Mouse (Mus musculus): Measurements from ENCODE around the gene Setdb1. TPM values are rescaled to one million over a fixed set of nuclear protein-coding genes. Genes with fewer than 3 reads are reported as not detected.

Setdb1 gene
- polyA plus RNA-seq, 1 experiment from 2014 or later, result 12.2 TPM

- peaks cover 72% of the 10 kb centered on the region for H3K4me1 ChIP-seq (ENCODE audit: control insufficient read depth, low read depth, low read length)
- peak overlapping the region; percentile 90 for H3K4me3 ChIP-seq (ENCODE audit: low read depth, low read length)
- H3K27ac ChIP-seq (ENCODE audit: low read length), result peak overlapping the region; percentile 91
- H3K36me3 ChIP-seq (ENCODE audit: control insufficient read depth, insufficient read depth), result no peaks in the 10 kb centered on the region
- WGBS (ENCODE audit: insufficient replicate concordance), result 45% methylated on average over 6 of the region's 6 CpGs
- H3K27me3 ChIP-seq (ENCODE audit: control insufficient read depth, insufficient read depth, low read depth, low read length), result no peaks in the 10 kb centered on the region
- ATAC-seq (ENCODE audit: low read depth), result no peak
- H3K4me2 ChIP-seq (ENCODE audit: low read depth, low read length), result peak overlapping the region; percentile 97
- H3K9me3 ChIP-seq (replicated peaks; ENCODE audit: control insufficient read depth, low read length), result no peaks in the 10 kb centered on the region
- H3K9ac ChIP-seq (ENCODE audit: low read depth, low read length), result peak overlapping the region; percentile 97
Measured at GRCm38 (mm10) chr3:95314075-95314474, 42.9 kb downstream of the Setdb1 start.

DNA sequence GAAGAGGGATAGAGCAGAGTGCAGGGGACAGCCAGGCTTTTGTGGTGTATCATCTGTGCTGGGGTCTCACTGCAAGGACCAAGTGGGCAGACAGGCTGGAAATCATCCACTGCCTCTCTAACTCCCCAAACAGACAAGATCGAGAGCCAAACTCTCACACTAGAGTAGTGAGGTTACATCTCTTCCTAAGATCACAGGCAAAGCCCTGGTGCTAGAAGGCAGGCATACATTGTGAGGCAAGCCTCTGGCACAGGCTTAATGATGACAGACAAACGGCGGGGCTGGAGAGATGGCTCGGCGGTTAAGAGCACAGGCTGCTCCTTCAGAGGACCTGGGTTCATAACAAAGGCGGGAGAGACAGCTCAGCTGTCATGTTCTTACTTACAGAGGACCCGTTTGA lies 43.5 kb downstream of the Setdb1 start:
- Histone ChIP-seq H3K9me3 (replicated peaks; ENCODE audit: control insufficient read depth, low read length) (no peaks in the 10 kb centered on the region), H3K9ac (ENCODE audit: low read depth, low read length) (peak overlapping the region; percentile 97), H3K4me1 (ENCODE audit: control insufficient read depth, low read depth, low read length) (peaks cover 66% of the 10 kb centered on the region), H3K4me3 (ENCODE audit: low read depth, low read length) (peak overlapping the region; percentile 90), H3K4me2 (ENCODE audit: low read depth, low read length) (peak overlapping the region; percentile 97), H3K27me3 (ENCODE audit: control insufficient read depth, insufficient read depth, low read depth, low read length) (no peaks in the 10 kb centered on the region), H3K36me3 (ENCODE audit: control insufficient read depth, insufficient read depth) (no peaks in the 10 kb centered on the region), H3K27ac (ENCODE audit: low read length) (peak overlapping the region; percentile 91)
- WGBS (ENCODE audit: insufficient replicate concordance), result 16% methylated on average over 7 of the region's 7 CpGs
- ATAC-seq (ENCODE audit: low read depth), result no peak

DNA sequence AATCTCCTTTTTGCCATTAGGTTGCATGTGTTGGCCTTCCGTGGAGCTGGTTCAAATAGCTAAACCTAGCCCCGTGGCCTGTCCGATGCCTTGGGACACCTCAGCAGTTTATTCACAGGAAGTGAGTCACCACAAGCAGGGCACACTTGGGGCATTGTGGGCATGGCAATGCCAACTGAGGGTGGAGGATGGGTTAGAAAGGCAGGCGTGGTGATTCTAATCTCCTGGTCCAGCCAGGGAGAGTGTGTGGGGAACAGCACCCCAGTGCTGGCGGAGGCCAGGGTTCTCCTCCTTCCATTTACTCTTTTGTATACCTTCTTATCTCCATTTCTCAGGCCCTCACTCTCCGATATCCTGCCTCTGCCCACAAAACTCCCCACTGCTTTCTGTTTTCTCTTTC lies 44.4 kb downstream of the Setdb1 start:
- H3K9me3 ChIP-seq (replicated peaks; ENCODE audit: control insufficient read depth, low read length), result no peaks in the 10 kb centered on the region
- H3K27ac ChIP-seq (ENCODE audit: low read length), result peak overlapping the region; percentile 91
- no peaks in the 10 kb centered on the region for H3K36me3 ChIP-seq (ENCODE audit: control insufficient read depth, insufficient read depth)
- H3K4me3 ChIP-seq (ENCODE audit: low read depth, low read length), result peak overlapping the region; percentile 90
- peaks cover 57% of the 10 kb centered on the region for H3K4me1 ChIP-seq (ENCODE audit: control insufficient read depth, low read depth, low read length)
- no peaks in the 10 kb centered on the region for H3K27me3 ChIP-seq (ENCODE audit: control insufficient read depth, insufficient read depth, low read depth, low read length)
- peak overlapping the region; percentile 97 for H3K4me2 ChIP-seq (ENCODE audit: low read depth, low read length)
- peak; percentile 33 for ATAC-seq (ENCODE audit: low read depth)
- peak overlapping the region; percentile 97 for H3K9ac ChIP-seq (ENCODE audit: low read depth, low read length)
- WGBS (ENCODE audit: insufficient replicate concordance), result 12% methylated on average over 6 of the region's 6 CpGs

GRCm38 (mm10) chr3:95310968-95311882 lies 45.8 kb downstream of the Setdb1 start:
- Histone ChIP-seq H3K9ac (ENCODE audit: low read depth, low read length) (no peak overlapping the region), H3K4me3 (ENCODE audit: low read depth, low read length) (no peak overlapping the region), H3K27me3 (ENCODE audit: control insufficient read depth, insufficient read depth, low read depth, low read length) (no peaks in the 10 kb centered on the region), H3K27ac (ENCODE audit: low read length) (peak overlapping the region; percentile 71), H3K9me3 (replicated peaks; ENCODE audit: control insufficient read depth, low read length) (no peaks in the 10 kb centered on the region), H3K36me3 (ENCODE audit: control insufficient read depth, insufficient read depth) (no peaks in the 10 kb centered on the region), H3K4me2 (ENCODE audit: low read depth, low read length) (peak overlapping the region; percentile 3; the same call in 1 of the 2 replicates), H3K4me1 (ENCODE audit: control insufficient read depth, low read depth, low read length) (peaks cover 46% of the 10 kb centered on the region)
- no peak for ATAC-seq (ENCODE audit: low read depth)
- 38% methylated on average over 9 of the region's 9 CpGs for WGBS (ENCODE audit: insufficient replicate concordance)

GRCm38 (mm10) chr3:95310496-95310895 lies 46.5 kb downstream of the Setdb1 start:
- no peaks in the 10 kb centered on the region for H3K9me3 ChIP-seq (replicated peaks; ENCODE audit: control insufficient read depth, low read length)
- H3K4me1 ChIP-seq (ENCODE audit: control insufficient read depth, low read depth, low read length), result peaks cover 41% of the 10 kb centered on the region
- WGBS (ENCODE audit: insufficient replicate concordance), result 30% methylated on average over 3 of the region's 3 CpGs
- no peak overlapping the region for H3K4me3 ChIP-seq (ENCODE audit: low read depth, low read length)
- ATAC-seq (ENCODE audit: low read depth), result no peak
- H3K27me3 ChIP-seq (ENCODE audit: control insufficient read depth, insufficient read depth, low read depth, low read length), result no peaks in the 10 kb centered on the region
- no peak overlapping the region for H3K4me2 ChIP-seq (ENCODE audit: low read depth, low read length)
- no peak overlapping the region for H3K9ac ChIP-seq (ENCODE audit: low read depth, low read length)
- H3K27ac ChIP-seq (ENCODE audit: low read length), result no peak overlapping the region
- H3K36me3 ChIP-seq (ENCODE audit: control insufficient read depth, insufficient read depth), result no peaks in the 10 kb centered on the region

- ATAC-seq (ENCODE audit: low read depth), result peak; percentile 47; the same call in 1 of the 2 replicates
- H3K27ac ChIP-seq (ENCODE audit: low read length), result no peak within 1 kb of the TSS
- 66% methylated on average over 7 of the region's 7 CpGs for WGBS (ENCODE audit: insufficient replicate concordance)
Measured at GRCm38 (mm10) chr3:95307100-95307499, 49.9 kb downstream of the Setdb1 start, which contains the start of gene Anxa9. TSS of gene Anxa9 (minus strand) at chr3:95307176.

GRCm38 (mm10) chr3:95306244-95306643 lies 50.8 kb downstream of the Setdb1 start:
- Histone ChIP-seq H3K27ac (ENCODE audit: low read length) (no peak overlapping the region), H3K4me3 (ENCODE audit: low read depth, low read length) (no peak overlapping the region), H3K9me3 (replicated peaks; ENCODE audit: control insufficient read depth, low read length) (no peaks in the 10 kb centered on the region), H3K4me2 (ENCODE audit: low read depth, low read length) (no peak overlapping the region), H3K27me3 (ENCODE audit: control insufficient read depth, insufficient read depth, low read depth, low read length) (no peaks in the 10 kb centered on the region), H3K4me1 (ENCODE audit: control insufficient read depth, low read depth, low read length) (peaks cover 5% of the 10 kb centered on the region), H3K36me3 (ENCODE audit: control insufficient read depth, insufficient read depth) (no peaks in the 10 kb centered on the region), H3K9ac (ENCODE audit: low read depth, low read length) (no peak overlapping the region)
- WGBS (ENCODE audit: insufficient replicate concordance), result 67% methylated on average over 4 of the region's 4 CpGs
- no peak for ATAC-seq (ENCODE audit: low read depth)

More at GRCm38 (mm10) chr3:95307100-95307499, 49.9 kb downstream of the Setdb1 start, which contains the start of gene Anxa9:
- no peak within 1 kb of the TSS for H3K4me2 ChIP-seq (ENCODE audit: low read depth, low read length)
- H3K4me3 ChIP-seq (ENCODE audit: low read depth, low read length), result no peak within 1 kb of the TSS
- no peak within 1 kb of the TSS for H3K9ac ChIP-seq (ENCODE audit: low read depth, low read length)
- no peaks in the 10 kb centered on the region for H3K9me3 ChIP-seq (replicated peaks; ENCODE audit: control insufficient read depth, low read length)
- H3K4me1 ChIP-seq (ENCODE audit: control insufficient read depth, low read depth, low read length), result peaks cover 13% of the 10 kb centered on the region
- H3K27me3 ChIP-seq (ENCODE audit: control insufficient read depth, insufficient read depth, low read depth, low read length), result no peaks in the 10 kb centered on the region
- no peaks in the 10 kb centered on the region for H3K36me3 ChIP-seq (ENCODE audit: control insufficient read depth, insufficient read depth)

DNA sequence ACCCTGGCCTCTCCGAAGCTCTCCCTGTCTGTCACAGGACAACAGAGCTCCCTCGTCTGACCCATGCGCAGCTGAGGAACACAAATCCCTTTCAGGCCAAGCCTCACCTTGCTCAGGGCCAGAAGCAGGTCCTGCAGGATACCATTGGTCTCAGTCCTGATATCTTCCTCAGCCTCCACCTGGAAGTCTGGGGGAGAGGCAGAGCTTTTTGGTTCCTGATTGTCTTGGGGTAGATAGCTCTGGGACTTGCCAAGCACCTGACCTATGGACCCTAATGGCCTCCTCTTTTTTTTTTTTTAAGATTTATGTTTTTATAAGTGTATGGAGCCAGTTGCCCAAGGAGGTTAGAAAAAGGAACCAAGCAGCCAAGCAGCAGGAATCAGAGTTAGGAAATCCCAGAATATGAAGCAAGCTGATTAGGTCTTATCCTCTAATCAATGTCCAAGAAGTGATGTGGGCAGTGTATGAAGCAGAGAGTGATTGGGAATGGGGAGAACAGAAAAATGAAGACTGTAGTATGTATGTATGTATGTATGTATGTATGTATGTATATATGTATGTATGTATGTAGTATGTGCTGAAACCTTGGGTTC lies 55.7 kb downstream of the Setdb1 start:
- no peak for ATAC-seq (ENCODE audit: low read depth)

GRCm38 (mm10) chr3:95298018-95298417 lies 59.0 kb downstream of the Setdb1 start:
- Histone ChIP-seq H3K4me1 (ENCODE audit: control insufficient read depth, low read depth, low read length) (peaks cover 16% of the 10 kb centered on the region), H3K9me3 (replicated peaks; ENCODE audit: control insufficient read depth, low read length) (no peaks in the 10 kb centered on the region), H3K36me3 (ENCODE audit: control insufficient read depth, insufficient read depth) (no peaks in the 10 kb centered on the region), H3K9ac (ENCODE audit: low read depth, low read length) (no peak overlapping the region), H3K4me3 (ENCODE audit: low read depth, low read length) (no peak overlapping the region), H3K4me2 (ENCODE audit: low read depth, low read length) (no peak overlapping the region), H3K27me3 (ENCODE audit: control insufficient read depth, insufficient read depth, low read depth, low read length) (no peaks in the 10 kb centered on the region), H3K27ac (ENCODE audit: low read length) (0 out of 2 replicates have a peak overlapping the region, but pooled peaks have one; percentile 6)
- ATAC-seq (ENCODE audit: low read depth), result peak; percentile 53
- WGBS (ENCODE audit: insufficient replicate concordance), result 52% methylated on average over 7 of the region's 7 CpGs

More for the DNA sequence above, 55.7 kb downstream of the Setdb1 start:
- Histone ChIP-seq H3K36me3 (ENCODE audit: control insufficient read depth, insufficient read depth) (no peaks in the 10 kb centered on the region), H3K9ac (ENCODE audit: low read depth, low read length) (no peak overlapping the region), H3K27ac (ENCODE audit: low read length) (no peak overlapping the region), H3K27me3 (ENCODE audit: control insufficient read depth, insufficient read depth, low read depth, low read length) (no peaks in the 10 kb centered on the region), H3K4me1 (ENCODE audit: control insufficient read depth, low read depth, low read length) (peaks cover under 1% of the 10 kb centered on the region; the same call in 1 of the 2 replicates), H3K9me3 (replicated peaks; ENCODE audit: control insufficient read depth, low read length) (no peaks in the 10 kb centered on the region), H3K4me3 (ENCODE audit: low read depth, low read length) (no peak overlapping the region), H3K4me2 (ENCODE audit: low read depth, low read length) (no peak overlapping the region)
- WGBS (ENCODE audit: insufficient replicate concordance), result 76% methylated on average over 3 of the region's 3 CpGs

Data from liver, embryonic 16.5 days (tissue).